Mouse (Mus musculus): ENCODE measurements around the gene Narfl. TPM values are rescaled to one million over a fixed set of nuclear protein-coding genes. Genes with fewer than 3 reads are reported as not detected.
"Not testable (repeated sequence)": the region's sequence is repeated elsewhere in the genome, so short reads cannot be mapped to it uniquely, and the experiment has no call there.

The Narfl gene
- polyA plus RNA-seq, 1 experiment from 2014 or later = 27.9 TPM

- no peak for ATAC-seq (replicated peaks; ENCODE audit: insufficient number of reproducible peaks, low FRiP score, low TSS enrichment)
- Histone ChIP-seq H3K4me2 (no peak overlapping the region), H3K9me3 (replicated peaks; ENCODE audit: control insufficient read depth, low read length) (no peaks in the 10 kb centered on the region), H3K27me3 (ENCODE audit: control insufficient read depth, insufficient read depth, low read length) (peaks cover 18% of the 10 kb centered on the region), H3K4me3 (ENCODE audit: low read depth, low read length) (no peak overlapping the region), H3K4me1 (ENCODE audit: control insufficient read depth, insufficient read depth, low read length) (no peaks in the 10 kb centered on the region), H3K27ac (ENCODE audit: low read depth, low read length) (no peak overlapping the region), H3K9ac (ENCODE audit: low read depth, low read length) (no peak overlapping the region), H3K36me3 (ENCODE audit: control insufficient read depth, insufficient read depth, low read length) (no peaks in the 10 kb centered on the region)
- WGBS (ENCODE audit: insufficient replicate concordance) = 75% methylated on average over 7 of the region's 7 CpGs
Observed at GRCm38 (mm10) chr17:25738861-25739260, 34.7 kb upstream of the Narfl start.

- H3K9me3 ChIP-seq (replicated peaks; ENCODE audit: control insufficient read depth, low read length); H3K27ac ChIP-seq (ENCODE audit: low read depth, low read length); H3K4me3 ChIP-seq (ENCODE audit: low read depth, low read length); H3K4me1 ChIP-seq (ENCODE audit: control insufficient read depth, insufficient read depth, low read length); H3K4me2 ChIP-seq; ATAC-seq (replicated peaks; ENCODE audit: insufficient number of reproducible peaks, low FRiP score, low TSS enrichment); H3K36me3 ChIP-seq (ENCODE audit: control insufficient read depth, insufficient read depth, low read length); H3K9ac ChIP-seq (ENCODE audit: low read depth, low read length): not testable (repeated sequence)
- peaks cover 14% of the 10 kb centered on the region for H3K27me3 ChIP-seq (ENCODE audit: control insufficient read depth, insufficient read depth, low read length)
- 62% methylated on average over 12 of the region's 12 CpGs for WGBS (ENCODE audit: insufficient replicate concordance)
Observed at GRCm38 (mm10) chr17:25741471-25741870, 32.1 kb upstream of the Narfl start.

GRCm38 (mm10) chr17:25743831-25744230 lies 29.7 kb upstream of the Narfl start:
- no peak overlapping the region for H3K4me2 ChIP-seq
- H3K27ac ChIP-seq (ENCODE audit: low read depth, low read length) = no peak overlapping the region
- no peak for ATAC-seq (replicated peaks; ENCODE audit: insufficient number of reproducible peaks, low FRiP score, low TSS enrichment)
- no peaks in the 10 kb centered on the region for H3K4me1 ChIP-seq (ENCODE audit: control insufficient read depth, insufficient read depth, low read length)
- WGBS (ENCODE audit: insufficient replicate concordance) = 88% methylated on average over 9 of the region's 9 CpGs
- peaks cover 10% of the 10 kb centered on the region for H3K27me3 ChIP-seq (ENCODE audit: control insufficient read depth, insufficient read depth, low read length)
- no peaks in the 10 kb centered on the region for H3K36me3 ChIP-seq (ENCODE audit: control insufficient read depth, insufficient read depth, low read length)
- H3K9ac ChIP-seq (ENCODE audit: low read depth, low read length) = no peak overlapping the region
- no peaks in the 10 kb centered on the region for H3K9me3 ChIP-seq (replicated peaks; ENCODE audit: control insufficient read depth, low read length)
- no peak overlapping the region for H3K4me3 ChIP-seq (ENCODE audit: low read depth, low read length)

- ATAC-seq (replicated peaks; ENCODE audit: insufficient number of reproducible peaks, low FRiP score, low TSS enrichment) = no peak
- Histone ChIP-seq H3K36me3 (ENCODE audit: control insufficient read depth, insufficient read depth, low read length) (no peaks in the 10 kb centered on the region), H3K27ac (ENCODE audit: low read depth, low read length) (no peak overlapping the region), H3K27me3 (ENCODE audit: control insufficient read depth, insufficient read depth, low read length) (peaks cover 10% of the 10 kb centered on the region), H3K4me2 (no peak overlapping the region), H3K9me3 (replicated peaks; ENCODE audit: control insufficient read depth, low read length) (no peaks in the 10 kb centered on the region), H3K4me1 (ENCODE audit: control insufficient read depth, insufficient read depth, low read length) (no peaks in the 10 kb centered on the region), H3K9ac (ENCODE audit: low read depth, low read length) (no peak overlapping the region), H3K4me3 (ENCODE audit: low read depth, low read length) (no peak overlapping the region)
- 76% methylated on average over 10 of the region's 10 CpGs for WGBS (ENCODE audit: insufficient replicate concordance)
Observed at GRCm38 (mm10) chr17:25744311-25744710, 29.3 kb upstream of the Narfl start.

GRCm38 (mm10) chr17:25748238-25748637 lies 25.3 kb upstream of the Narfl start:
- H3K4me3 ChIP-seq (ENCODE audit: low read depth, low read length) = no peak overlapping the region
- ATAC-seq (replicated peaks; ENCODE audit: insufficient number of reproducible peaks, low FRiP score, low TSS enrichment) = no peak
- 82% methylated on average over 4 of the region's 4 CpGs for WGBS (ENCODE audit: insufficient replicate concordance)
- H3K27ac ChIP-seq (ENCODE audit: low read depth, low read length) = no peak overlapping the region
- peaks cover 3% of the 10 kb centered on the region; the same call in 1 of the 2 replicates for H3K27me3 ChIP-seq (ENCODE audit: control insufficient read depth, insufficient read depth, low read length)
- no peak overlapping the region for H3K9ac ChIP-seq (ENCODE audit: low read depth, low read length)
- H3K36me3 ChIP-seq (ENCODE audit: control insufficient read depth, insufficient read depth, low read length) = no peaks in the 10 kb centered on the region
- H3K9me3 ChIP-seq (replicated peaks; ENCODE audit: control insufficient read depth, low read length) = no peaks in the 10 kb centered on the region
- peaks cover 6% of the 10 kb centered on the region for H3K4me1 ChIP-seq (ENCODE audit: control insufficient read depth, insufficient read depth, low read length)
- H3K4me2 ChIP-seq = no peak overlapping the region

GRCm38 (mm10) chr17:25749314-25749713 lies 24.3 kb upstream of the Narfl start:
- no peaks in the 10 kb centered on the region for H3K27me3 ChIP-seq (ENCODE audit: control insufficient read depth, insufficient read depth, low read length)

GRCm38 (mm10) chr17:25751446-25751845 lies 22.1 kb upstream of the Narfl start:
- Histone ChIP-seq H3K4me3 (ENCODE audit: low read depth, low read length) (no peak overlapping the region), H3K27me3 (ENCODE audit: control insufficient read depth, insufficient read depth, low read length) (no peaks in the 10 kb centered on the region), H3K9ac (ENCODE audit: low read depth, low read length) (0 out of 2 replicates have a peak overlapping the region, but pooled peaks have one; percentile 24), H3K27ac (ENCODE audit: low read depth, low read length) (no peak overlapping the region), H3K36me3 (ENCODE audit: control insufficient read depth, insufficient read depth, low read length) (no peaks in the 10 kb centered on the region), H3K4me2 (no peak overlapping the region), H3K4me1 (ENCODE audit: control insufficient read depth, insufficient read depth, low read length) (peaks cover 10% of the 10 kb centered on the region), H3K9me3 (replicated peaks; ENCODE audit: control insufficient read depth, low read length) (no peaks in the 10 kb centered on the region)
- 53% methylated on average over 5 of the region's 5 CpGs for WGBS (ENCODE audit: insufficient replicate concordance)
- no peak for ATAC-seq (replicated peaks; ENCODE audit: insufficient number of reproducible peaks, low FRiP score, low TSS enrichment)

More at GRCm38 (mm10) chr17:25749314-25749713, 24.3 kb upstream of the Narfl start:
- H3K9me3 ChIP-seq (replicated peaks; ENCODE audit: control insufficient read depth, low read length) = no peaks in the 10 kb centered on the region
- 81% methylated on average over 6 of the region's 6 CpGs for WGBS (ENCODE audit: insufficient replicate concordance)
- no peak overlapping the region for H3K4me3 ChIP-seq (ENCODE audit: low read depth, low read length)
- peaks cover 6% of the 10 kb centered on the region for H3K4me1 ChIP-seq (ENCODE audit: control insufficient read depth, insufficient read depth, low read length)
- no peak for ATAC-seq (replicated peaks; ENCODE audit: insufficient number of reproducible peaks, low FRiP score, low TSS enrichment)
- no peak overlapping the region for H3K27ac ChIP-seq (ENCODE audit: low read depth, low read length)
- no peaks in the 10 kb centered on the region for H3K36me3 ChIP-seq (ENCODE audit: control insufficient read depth, insufficient read depth, low read length)
- H3K9ac ChIP-seq (ENCODE audit: low read depth, low read length) = no peak overlapping the region
- H3K4me2 ChIP-seq = no peak overlapping the region

- no peak within 1 kb of the TSS for H3K9ac ChIP-seq (ENCODE audit: low read depth, low read length)
- H3K4me3 ChIP-seq (ENCODE audit: low read depth, low read length) = no peak within 1 kb of the TSS
- H3K27me3 ChIP-seq (ENCODE audit: control insufficient read depth, insufficient read depth, low read length) = no peaks in the 10 kb centered on the region
- H3K36me3 ChIP-seq (ENCODE audit: control insufficient read depth, insufficient read depth, low read length) = no peaks in the 10 kb centered on the region
- H3K9me3 ChIP-seq (replicated peaks; ENCODE audit: control insufficient read depth, low read length) = no peaks in the 10 kb centered on the region
- H3K27ac ChIP-seq (ENCODE audit: low read depth, low read length) = no peak within 1 kb of the TSS
- WGBS (ENCODE audit: insufficient replicate concordance) = 83% methylated on average over 9 of the region's 9 CpGs
- peaks cover 10% of the 10 kb centered on the region for H3K4me1 ChIP-seq (ENCODE audit: control insufficient read depth, insufficient read depth, low read length)
- no peak within 1 kb of the TSS for H3K4me2 ChIP-seq
- ATAC-seq (replicated peaks; ENCODE audit: insufficient number of reproducible peaks, low FRiP score, low TSS enrichment) = no peak
Observed at GRCm38 (mm10) chr17:25754241-25754640, 19.3 kb upstream of the Narfl start, which contains the start of gene Msln. Gene Msln, minus strand, starts transcription at chr17:25754378.

GRCm38 (mm10) chr17:25755086-25755485 lies 18.5 kb upstream of the Narfl start:
- no peak for ATAC-seq (replicated peaks; ENCODE audit: insufficient number of reproducible peaks, low FRiP score, low TSS enrichment)
- H3K36me3 ChIP-seq (ENCODE audit: control insufficient read depth, insufficient read depth, low read length) = no peaks in the 10 kb centered on the region
- H3K4me3 ChIP-seq (ENCODE audit: low read depth, low read length) = no peak overlapping the region
- H3K9ac ChIP-seq (ENCODE audit: low read depth, low read length) = no peak overlapping the region
- no peaks in the 10 kb centered on the region for H3K9me3 ChIP-seq (replicated peaks; ENCODE audit: control insufficient read depth, low read length)
- WGBS (ENCODE audit: insufficient replicate concordance) = 76% methylated on average over 4 of the region's 4 CpGs
- H3K4me1 ChIP-seq (ENCODE audit: control insufficient read depth, insufficient read depth, low read length) = peaks cover 10% of the 10 kb centered on the region
- H3K4me2 ChIP-seq = no peak overlapping the region
- no peaks in the 10 kb centered on the region for H3K27me3 ChIP-seq (ENCODE audit: control insufficient read depth, insufficient read depth, low read length)
- no peak overlapping the region for H3K27ac ChIP-seq (ENCODE audit: low read depth, low read length)
